Mouse (Mus musculus) splenic B cell, adult 2 months (primary cell): Measurements from ENCODE around the gene Prpf4b.
"Not testable (repeated sequence)": the region's sequence is repeated elsewhere in the genome, so short reads cannot be mapped to it uniquely, and the experiment has no call there.

Experiments
- DNase-seq: peaks from one replicate; pipeline ENCODE4 v3.0.0-alpha.2; 2011; ENCODE audit warnings: low read depth, low spot score
- H3K27me3 ChIP-seq: 2 replicates; pipeline ENCODE4 v1.6.1; 2012; ENCODE audit warnings: mild to moderate bottlenecking, low read length, moderate library complexity, mixed read lengths; ENCODE audit not compliant: control insufficient read depth, poor library complexity, insufficient read depth, severe bottlenecking
- H3K36me3 ChIP-seq: 2 replicates; pipeline ENCODE4 v1.6.1; 2012; ENCODE audit warnings: mild to moderate bottlenecking, low read length, moderate library complexity, mixed read lengths; ENCODE audit not compliant: control insufficient read depth, poor library complexity, insufficient read depth, severe bottlenecking

The Prpf4b gene

GRCm38 (mm10) chr13:34875166-34875710, at the start of gene Prpf4b:
Prpf4b (plus strand) TSS chr13:34875302.
- peak; percentile 86 for DNase-seq
- H3K27me3 ChIP-seq, result no peaks in the 10 kb centered on the region
- H3K36me3 ChIP-seq, result no peaks in the 10 kb centered on the region

DNA sequence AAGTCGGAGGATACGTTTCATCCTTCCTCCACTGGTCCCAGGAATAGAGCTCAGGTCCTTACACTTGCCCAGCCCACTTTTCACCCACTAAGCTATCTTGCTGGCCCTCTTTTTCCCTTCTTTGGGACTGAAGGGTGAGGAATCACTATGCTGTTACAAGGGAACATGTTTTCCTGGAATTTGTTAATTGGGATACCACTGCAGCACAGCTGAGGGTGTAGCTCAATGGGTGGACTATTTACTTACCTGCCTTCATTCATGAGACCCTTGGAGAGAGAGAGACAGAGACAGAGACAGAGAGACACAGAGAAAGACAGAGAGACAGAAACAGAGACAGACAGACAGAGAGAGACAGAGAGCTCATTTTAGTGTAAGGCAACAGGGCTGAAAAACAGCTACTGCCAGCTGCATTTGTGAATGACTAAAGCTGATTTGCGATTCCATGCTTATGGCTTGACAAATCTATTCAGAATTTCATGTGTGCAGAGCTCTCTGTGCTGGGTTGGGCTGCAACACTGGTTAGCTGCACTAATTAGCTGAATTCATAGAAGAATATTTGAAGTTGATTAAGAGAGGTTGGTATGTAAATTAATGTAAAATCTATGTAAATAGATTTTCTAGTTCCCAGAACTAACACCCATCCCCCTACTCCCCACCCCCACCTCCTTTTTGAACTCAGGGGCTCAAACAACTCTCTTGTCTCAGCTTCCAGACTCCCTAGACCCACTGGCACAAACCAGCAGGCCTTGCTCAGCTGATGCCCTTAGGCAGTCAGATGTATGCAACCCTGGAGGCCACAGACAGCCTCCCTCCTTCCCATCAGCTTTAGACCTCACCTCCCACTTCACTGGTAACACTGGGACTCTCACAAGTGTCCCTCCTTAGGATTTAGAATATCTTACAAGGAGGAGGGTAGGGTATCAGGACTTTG, 48.1 kb upstream of the Prpf4b start:
- H3K36me3 ChIP-seq, result no peaks in the 10 kb centered on the region
- DNase-seq, result no peak
- H3K27me3 ChIP-seq, result no peaks in the 10 kb centered on the region

GRCm38 (mm10) chr13:34827988-34828882, 46.9 kb upstream of the Prpf4b start:
- H3K36me3 ChIP-seq, result no peaks in the 10 kb centered on the region
- H3K27me3 ChIP-seq, result no peaks in the 10 kb centered on the region
- DNase-seq, result no peak

GRCm38 (mm10) chr13:34842851-34843250, 32.3 kb upstream of the Prpf4b start:
- DNase-seq, result no peak
- H3K36me3 ChIP-seq, result no peaks in the 10 kb centered on the region
- no peaks in the 10 kb centered on the region for H3K27me3 ChIP-seq

DNA sequence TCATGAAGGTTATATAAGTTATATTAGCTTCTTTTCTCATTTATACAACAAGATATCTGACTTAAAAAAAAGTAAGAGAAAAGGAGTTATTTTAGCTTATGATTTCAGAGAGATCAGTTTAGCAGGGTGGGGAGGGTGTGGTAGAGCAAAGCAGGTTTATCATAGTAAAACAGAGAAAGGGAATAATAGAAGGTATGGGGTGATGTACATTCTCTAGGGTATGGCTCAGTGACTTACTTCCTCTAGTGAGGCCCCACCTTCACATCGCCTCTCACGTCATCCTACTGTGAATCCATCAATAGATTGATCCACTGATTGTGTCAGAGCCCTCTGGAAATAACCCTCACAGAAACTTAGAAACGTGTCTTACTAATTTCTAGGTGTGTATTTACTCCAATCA, 24.3 kb upstream of the Prpf4b start:
- no peak for DNase-seq
- Histone ChIP-seq H3K36me3 (no peaks in the 10 kb centered on the region), H3K27me3 (no peaks in the 10 kb centered on the region; the same call in 1 of the 2 replicates)

DNA sequence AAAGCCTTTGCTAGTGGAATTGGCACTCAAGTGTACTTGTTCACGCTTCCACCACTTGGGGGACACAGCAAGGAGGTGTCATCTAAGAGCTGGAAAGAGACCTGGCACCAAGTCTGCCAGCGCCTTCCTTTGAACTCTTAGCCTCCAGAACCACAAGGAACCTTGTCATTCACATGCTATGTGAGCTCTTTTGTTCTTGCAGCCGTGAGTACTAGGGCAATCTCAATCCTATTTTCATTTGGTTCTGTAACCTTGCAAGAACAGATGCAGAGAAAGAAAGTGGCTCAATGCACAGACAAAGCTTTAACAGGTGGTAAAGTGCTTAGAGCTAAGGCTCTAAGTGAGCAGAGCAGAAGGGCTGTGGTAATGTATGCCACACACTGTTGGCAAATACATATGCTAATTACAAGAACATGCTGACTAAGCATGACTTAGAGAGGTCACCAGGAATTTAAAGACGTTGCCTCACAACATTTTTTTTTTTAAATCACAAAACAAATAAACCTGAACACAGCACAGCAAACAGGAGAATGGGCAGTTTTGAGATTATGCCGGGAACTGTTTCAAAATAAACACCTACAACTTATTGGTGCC, 23.8 kb upstream of the Prpf4b start:
- no peaks in the 10 kb centered on the region; the same call in 1 of the 2 replicates for H3K27me3 ChIP-seq
- no peaks in the 10 kb centered on the region for H3K36me3 ChIP-seq
- no peak for DNase-seq

DNA sequence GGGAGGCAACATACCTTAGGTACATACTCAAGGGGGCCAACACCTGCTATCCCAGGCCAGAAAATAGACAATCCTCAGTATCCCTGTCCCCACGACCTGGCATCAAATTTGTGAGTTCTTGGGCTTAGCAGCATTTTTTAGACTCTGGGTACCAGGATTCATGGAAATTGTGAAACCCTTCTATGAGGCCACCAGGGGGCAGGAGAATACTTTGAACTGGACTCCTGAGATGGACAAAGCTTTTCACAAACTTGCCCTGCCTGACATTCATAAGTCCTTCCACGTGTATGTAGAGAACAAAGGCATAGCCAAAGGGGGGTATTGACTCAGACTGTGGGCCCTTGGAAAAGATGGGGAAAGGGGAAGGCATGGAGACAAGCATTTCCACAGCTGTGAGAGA, 17.6 kb upstream of the Prpf4b start:
- peak; percentile 57 for DNase-seq
- H3K36me3 ChIP-seq, result no peaks in the 10 kb centered on the region
- no peaks in the 10 kb centered on the region for H3K27me3 ChIP-seq

DNA sequence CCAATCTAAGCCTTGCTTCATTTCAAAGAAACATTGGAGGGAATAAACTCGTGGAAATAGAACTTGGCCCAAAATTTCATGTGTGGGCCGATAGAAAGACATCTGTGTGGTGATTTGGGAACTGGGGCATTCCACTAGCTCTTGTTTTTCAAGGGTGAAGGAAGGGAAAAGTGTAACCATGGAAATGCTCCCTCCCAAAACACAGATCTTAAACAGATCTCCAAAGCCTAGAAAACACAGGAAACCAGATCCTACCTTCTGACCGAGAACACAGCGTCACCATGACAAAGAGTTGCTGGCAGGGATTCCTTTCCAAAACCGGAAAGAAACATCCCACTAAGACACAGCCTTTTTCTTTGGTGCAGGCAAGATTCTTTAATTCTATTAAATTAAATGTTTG, 15.7 kb upstream of the Prpf4b start:
- DNase-seq, result no peak
- Histone ChIP-seq H3K27me3 (no peaks in the 10 kb centered on the region), H3K36me3 (no peaks in the 10 kb centered on the region)

DNA sequence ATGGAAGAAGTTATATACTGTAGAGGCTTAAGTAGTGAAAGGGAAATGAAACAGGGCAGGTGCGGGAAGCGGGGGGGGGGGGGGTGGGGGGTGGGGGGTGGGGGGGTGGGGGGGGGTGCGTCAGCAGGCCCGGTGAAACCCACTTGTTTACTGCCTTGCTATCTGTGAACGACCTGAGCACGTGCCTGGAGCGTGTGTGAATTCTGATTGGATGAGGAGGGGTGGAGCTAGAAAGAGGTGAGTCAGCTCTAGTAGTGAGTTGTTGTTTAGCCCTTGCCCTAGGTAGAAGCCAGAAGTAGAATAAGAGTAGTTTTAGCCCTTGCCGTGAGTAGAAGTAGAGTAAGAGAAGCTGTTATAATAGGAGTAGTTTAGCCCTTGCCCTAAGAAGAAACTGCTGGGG, 13.9 kb upstream of the Prpf4b start:
- DNase-seq, result peak; percentile 59
- H3K27me3 ChIP-seq, H3K36me3 ChIP-seq: not testable (repeated sequence)

- H3K27me3 ChIP-seq, result no peaks in the 10 kb centered on the region
- H3K36me3 ChIP-seq, result no peaks in the 10 kb centered on the region
- DNase-seq, result peak; percentile 88
Measured at GRCm38 (mm10) chr13:34864420-34865169, 10.5 kb upstream of the Prpf4b start.

DNA sequence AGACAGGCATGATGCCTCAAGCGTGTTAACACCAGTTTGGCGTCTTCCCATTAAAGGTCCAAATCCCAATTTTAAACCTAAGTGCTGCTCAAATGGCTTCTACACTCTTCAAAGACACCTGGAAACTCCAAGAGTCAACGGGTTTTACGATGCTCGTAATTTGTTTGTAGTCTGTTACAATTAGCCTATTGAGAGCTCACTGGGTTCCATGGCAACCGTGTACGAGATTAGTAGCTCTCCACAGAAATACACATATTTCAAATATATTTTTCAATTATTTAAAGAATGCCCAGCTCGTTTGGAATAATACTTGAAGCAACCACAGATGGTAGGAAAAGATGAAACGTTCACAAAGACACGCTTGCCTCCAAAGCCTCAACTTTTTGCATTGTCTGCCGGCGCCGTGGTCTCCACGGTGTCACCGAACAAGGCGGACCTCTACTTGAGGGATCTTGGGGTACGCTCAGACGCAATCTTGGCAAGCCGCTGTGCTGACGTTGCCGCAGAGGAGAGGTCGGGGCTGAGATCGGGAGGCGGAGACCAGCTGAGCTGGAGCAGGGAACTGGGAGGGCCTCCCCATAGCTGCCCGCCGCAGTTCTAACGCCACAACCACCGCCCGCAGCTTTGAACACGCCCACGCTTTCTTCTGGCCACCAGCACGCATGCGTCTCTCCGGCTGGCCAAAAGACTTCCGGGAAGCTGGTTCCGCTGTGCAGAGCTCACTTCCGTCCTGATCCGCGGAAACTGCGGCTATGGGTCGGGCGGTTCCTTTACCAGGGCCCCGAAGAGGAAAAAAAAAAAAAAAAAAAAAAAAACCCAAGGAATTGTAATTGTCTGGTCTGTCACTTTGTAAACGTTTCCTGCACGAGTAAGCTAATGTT, 1.1 kb upstream of the Prpf4b start:
- Histone ChIP-seq H3K27me3 (no peaks in the 10 kb centered on the region), H3K36me3 (no peaks in the 10 kb centered on the region)
- peak; percentile 96 for DNase-seq

- H3K27me3 ChIP-seq, H3K36me3 ChIP-seq, DNase-seq: not testable (repeated sequence)
Measured at GRCm38 (mm10) chr13:34874736-34875135, 366 bp upstream of the Prpf4b start.

DNA sequence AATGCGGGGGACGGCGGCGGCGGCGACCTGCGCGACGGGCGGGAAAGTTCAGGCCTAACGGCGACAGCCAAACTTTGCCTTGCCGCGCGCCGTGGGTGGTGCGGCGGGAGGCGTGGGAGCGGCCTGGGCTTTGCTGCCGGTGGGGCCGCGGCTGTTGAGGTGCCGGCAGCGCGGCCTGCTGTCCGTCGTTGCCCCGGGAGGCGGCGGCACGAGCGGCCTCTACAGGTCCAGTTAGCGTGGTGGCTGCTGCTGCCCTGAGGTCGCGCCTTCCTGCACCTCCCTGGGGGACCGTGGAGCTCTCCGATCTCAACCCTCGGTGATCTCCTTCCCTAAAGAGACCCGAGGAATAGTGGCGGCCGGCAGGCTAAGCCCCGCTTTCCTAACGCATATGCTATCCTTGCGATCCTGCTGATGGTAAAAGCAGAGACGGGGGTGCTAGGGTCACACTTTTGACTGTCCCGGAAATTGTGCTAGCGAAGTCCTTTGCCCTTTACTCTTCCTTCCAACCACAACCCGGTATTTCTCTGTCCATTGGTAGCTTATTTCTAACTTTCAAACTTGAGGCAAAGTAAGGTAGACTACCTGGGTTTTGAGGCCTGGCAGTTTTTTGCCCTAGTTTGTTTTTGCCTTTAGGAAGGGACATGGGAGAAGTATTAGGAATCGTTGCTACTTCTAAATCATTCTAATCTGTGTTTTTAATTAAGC, 791 bp downstream of the Prpf4b start:
- H3K36me3 ChIP-seq, result no peaks in the 10 kb centered on the region
- no peaks in the 10 kb centered on the region for H3K27me3 ChIP-seq
- DNase-seq, result peak; percentile 72
